Mouse (Mus musculus): ENCODE measurements around the gene Rbm14. TPM values are rescaled to one million over a fixed set of nuclear protein-coding genes. Genes with fewer than 3 reads are reported as not detected.
"Not testable (repeated sequence)": the region's sequence is repeated elsewhere in the genome, so short reads cannot be mapped to it uniquely, and the experiment has no call there.

The Rbm14 gene
- polyA plus RNA-seq, 1 experiment from 2014 or later: 24.3 TPM

DNA sequence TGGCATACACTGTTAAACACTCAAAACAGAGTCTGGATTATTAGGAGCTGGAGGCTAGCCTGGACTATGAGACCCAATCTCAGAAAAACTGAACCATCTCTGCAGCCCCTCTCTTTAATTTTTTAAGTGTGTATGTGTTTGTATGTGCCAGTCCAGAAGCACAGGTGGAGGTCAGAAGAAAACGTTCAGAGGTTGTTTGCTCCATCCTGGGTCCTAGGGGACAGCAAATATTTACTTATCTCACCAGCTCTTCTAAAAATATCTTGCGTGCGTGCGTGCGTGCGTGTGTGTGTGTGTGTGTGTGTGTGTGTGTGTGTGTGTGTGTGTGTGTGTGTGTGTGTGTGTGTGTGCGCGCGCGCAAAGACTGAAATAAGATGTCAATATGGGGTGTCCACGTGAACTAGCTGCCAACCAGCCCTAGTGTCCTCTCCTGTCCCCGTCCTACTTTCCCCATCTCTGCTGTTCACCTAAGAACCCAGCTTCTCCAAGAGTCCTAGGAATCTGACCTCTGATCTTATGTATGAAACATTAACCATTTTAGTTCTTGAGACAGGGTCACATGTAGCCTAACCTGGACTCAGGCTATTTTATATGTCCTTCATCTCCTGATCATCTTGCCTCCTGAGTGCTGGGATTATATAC lies 43.8 kb downstream of the Rbm14 start:
- ATAC-seq: no peak
- Histone ChIP-seq H3K27me3 (replicated peaks; ENCODE audit: insufficient read depth, low read length) (no peaks in the 10 kb centered on the region), H3K4me1 (ENCODE audit: insufficient read depth, low read depth, low read length) (no peaks in the 10 kb centered on the region), H3K27ac (ENCODE audit: low read length) (no peak overlapping the region), H3K36me3 (ENCODE audit: insufficient read depth, low read length) (peaks cover 11% of the 10 kb centered on the region), H3K9me3 (ENCODE audit: low read length) (no peaks in the 10 kb centered on the region), H3K4me3 (ENCODE audit: low read depth, low read length) (no peak overlapping the region), H3K4me2 (replicated peaks; ENCODE audit: low read depth, low read length) (no peak overlapping the region), H3K9ac (replicated peaks; ENCODE audit: low read depth) (no peak overlapping the region)
- 69% methylated on average over 10 of the region's 12 CpGs for WGBS
- DNase-seq (ENCODE audit: low spot score): no peak
- TF ChIP-seq EP300 (IDR thresholded peaks at IDR 0.05) (no peak), CTCF (IDR thresholded peaks at IDR 0.05) (no peak)

DNA sequence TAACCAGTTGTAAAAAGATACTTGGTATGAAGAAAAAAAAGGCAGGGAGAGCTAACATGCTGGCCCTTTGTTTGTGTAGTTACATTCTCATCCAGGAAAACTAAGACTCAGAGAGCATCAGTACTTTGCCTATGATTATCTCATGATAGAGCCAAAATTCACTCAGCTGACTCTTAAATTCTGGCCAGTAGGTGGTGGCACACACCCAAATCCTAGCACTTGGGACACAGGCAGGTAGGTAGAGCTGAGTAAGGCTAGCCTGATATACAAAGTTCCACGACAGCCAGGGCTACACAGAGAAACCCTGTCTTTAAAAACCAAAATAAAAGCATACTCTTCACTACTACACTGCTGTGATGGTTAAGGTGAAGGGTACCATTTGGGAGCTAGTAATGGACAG lies 48.6 kb downstream of the Rbm14 start:
- Histone ChIP-seq H3K27ac (ENCODE audit: low read length) (no peak overlapping the region), H3K4me1 (ENCODE audit: insufficient read depth, low read depth, low read length) (peaks cover 2% of the 10 kb centered on the region; the same call in 1 of the 2 replicates), H3K36me3 (ENCODE audit: insufficient read depth, low read length) (peaks cover 3% of the 10 kb centered on the region; the same call in 1 of the 2 replicates), H3K4me2 (replicated peaks; ENCODE audit: low read depth, low read length) (no peak overlapping the region), H3K27me3 (replicated peaks; ENCODE audit: insufficient read depth, low read length) (no peaks in the 10 kb centered on the region), H3K9me3 (ENCODE audit: low read length) (no peaks in the 10 kb centered on the region), H3K4me3 (ENCODE audit: low read depth, low read length) (no peak overlapping the region), H3K9ac (replicated peaks; ENCODE audit: low read depth) (no peak overlapping the region)
- ATAC-seq: no peak
- peak; percentile 33 for DNase-seq (ENCODE audit: low spot score)
- 57% methylated on average over 1 of the region's 1 CpGs for WGBS
- no peak for TF ChIP-seq EP300 (IDR thresholded peaks at IDR 0.05)
- TF ChIP-seq CTCF (IDR thresholded peaks at IDR 0.05): peak; percentile 49

DNA sequence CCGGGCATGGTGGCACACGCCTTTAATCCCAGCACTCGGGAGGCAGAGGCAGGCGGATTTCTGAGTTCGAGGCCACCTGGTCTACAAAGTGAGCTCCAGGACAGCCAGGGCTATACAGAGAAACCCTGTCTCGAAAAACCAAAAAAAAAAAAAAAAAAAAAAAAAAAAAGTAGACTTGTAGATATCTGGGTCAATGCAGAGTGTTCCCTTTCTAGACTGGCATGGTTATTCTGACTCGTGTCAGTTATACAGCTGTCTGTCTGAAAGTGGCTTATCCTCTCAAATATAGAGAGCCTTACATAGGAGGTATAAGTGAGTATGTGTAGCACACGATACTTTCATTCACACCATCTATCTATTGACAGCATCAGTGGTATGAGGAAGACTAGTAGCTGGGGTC lies 50.9 kb downstream of the Rbm14 start:
- H3K4me3 ChIP-seq (ENCODE audit: low read depth, low read length); H3K4me2 ChIP-seq (replicated peaks; ENCODE audit: low read depth, low read length); ATAC-seq; H3K36me3 ChIP-seq (ENCODE audit: insufficient read depth, low read length); H3K27me3 ChIP-seq (replicated peaks; ENCODE audit: insufficient read depth, low read length); H3K9me3 ChIP-seq (ENCODE audit: low read length); H3K4me1 ChIP-seq (ENCODE audit: insufficient read depth, low read depth, low read length); H3K9ac ChIP-seq (replicated peaks; ENCODE audit: low read depth); H3K27ac ChIP-seq (ENCODE audit: low read length); DNase-seq (ENCODE audit: low spot score): not testable (repeated sequence)
- WGBS: 87% methylated on average over 8 of the region's 8 CpGs

DNA sequence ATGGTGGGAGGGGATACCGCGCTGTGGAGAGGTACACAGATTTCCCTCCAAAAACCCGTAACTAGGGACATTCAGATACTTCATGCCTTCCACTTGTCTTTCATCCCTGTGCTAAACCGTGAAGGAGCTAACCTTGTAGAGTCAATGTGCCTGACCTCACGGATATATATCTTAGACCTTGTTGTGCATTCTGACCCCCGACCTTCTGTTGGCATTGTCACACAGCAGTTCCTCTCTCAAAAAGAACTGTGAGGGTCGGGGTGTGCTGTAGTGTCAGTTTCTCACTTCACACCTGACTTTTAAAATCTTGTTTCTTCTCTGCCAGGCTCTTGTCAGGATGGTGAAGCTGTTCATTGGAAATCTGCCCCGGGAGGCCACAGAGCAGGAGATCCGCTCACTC lies 54.5 kb downstream of the Rbm14 start:
- peak overlapping the region; percentile 71 for H3K27ac ChIP-seq (ENCODE audit: low read length)
- H3K9ac ChIP-seq (replicated peaks; ENCODE audit: low read depth): peak overlapping the region; percentile 58; the same call in 1 of the 2 replicates
- ATAC-seq (no peak), DNase-seq (ENCODE audit: low spot score) (no peak)
- peak overlapping the region; percentile 65 for H3K4me2 ChIP-seq (replicated peaks; ENCODE audit: low read depth, low read length)
- H3K27me3 ChIP-seq (replicated peaks; ENCODE audit: insufficient read depth, low read length): no peaks in the 10 kb centered on the region
- peak overlapping the region; percentile 71 for H3K4me3 ChIP-seq (ENCODE audit: low read depth, low read length)
- TF ChIP-seq CTCF (IDR thresholded peaks at IDR 0.05) (no peak), EP300 (IDR thresholded peaks at IDR 0.05) (no peak)
- H3K9me3 ChIP-seq (ENCODE audit: low read length): no peaks in the 10 kb centered on the region
- WGBS: 2% methylated on average over 9 of the region's 9 CpGs
- peaks cover 6% of the 10 kb centered on the region; the same call in 1 of the 2 replicates for H3K4me1 ChIP-seq (ENCODE audit: insufficient read depth, low read depth, low read length)
- no peaks in the 10 kb centered on the region for H3K36me3 ChIP-seq (ENCODE audit: insufficient read depth, low read length)

DNA sequence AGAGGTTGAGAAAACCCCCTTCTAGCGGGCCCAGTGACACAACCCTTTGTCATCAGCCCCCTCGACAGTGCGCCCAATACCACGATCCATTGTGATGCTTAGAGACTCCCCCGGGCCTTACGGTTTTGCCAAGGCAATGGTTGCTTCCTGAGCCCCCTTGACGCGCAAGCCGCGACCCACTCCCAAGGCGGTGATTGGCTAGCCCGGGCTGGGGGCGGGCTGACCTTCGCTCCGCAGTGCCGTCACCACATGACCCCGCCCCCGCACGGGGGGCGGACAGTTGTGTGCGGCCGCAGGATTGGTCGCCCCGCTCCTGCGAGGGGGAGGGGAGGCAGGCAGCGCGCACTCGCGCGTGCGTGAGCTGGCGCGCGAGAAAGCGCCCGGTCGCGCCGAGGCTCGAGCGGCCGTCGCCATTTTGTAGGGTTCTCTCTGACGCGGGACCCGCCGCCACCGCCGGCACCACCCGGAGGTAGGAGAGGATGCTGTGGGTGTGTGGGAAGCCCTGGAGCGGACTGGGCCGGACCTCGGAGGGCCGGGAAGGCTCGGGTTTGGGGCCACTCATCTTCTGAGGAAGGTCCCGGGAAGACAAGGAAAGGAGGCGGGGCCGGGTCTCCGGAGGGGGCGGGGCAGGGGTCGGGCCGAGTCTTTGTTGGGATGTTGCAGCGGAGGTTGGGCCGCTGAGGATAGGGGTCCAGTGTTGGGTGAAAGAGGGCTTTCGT lies 55.1 kb downstream of the Rbm14 start, which contains the start of gene Rbm4b:
Gene Rbm4b, plus strand, starts transcription at position 305 of the 719 bp plus-strand sequence.
- Histone ChIP-seq H3K9me3 (ENCODE audit: low read length) (no peaks in the 10 kb centered on the region), H3K9ac (replicated peaks; ENCODE audit: low read depth) (peak within 1 kb of the TSS; percentile 58), H3K4me1 (ENCODE audit: insufficient read depth, low read depth, low read length) (peaks cover 6% of the 10 kb centered on the region; the same call in 1 of the 2 replicates), H3K27me3 (replicated peaks; ENCODE audit: insufficient read depth, low read length) (no peaks in the 10 kb centered on the region), H3K36me3 (ENCODE audit: insufficient read depth, low read length) (no peaks in the 10 kb centered on the region), H3K4me2 (replicated peaks; ENCODE audit: low read depth, low read length) (peak within 1 kb of the TSS; percentile 65), H3K4me3 (ENCODE audit: low read depth, low read length) (peak within 1 kb of the TSS; percentile 71), H3K27ac (ENCODE audit: low read length) (peak within 1 kb of the TSS; percentile 71)
- peak; percentile 97 for DNase-seq (ENCODE audit: low spot score)
- peak; percentile 98 for ATAC-seq
- TF ChIP-seq CTCF (IDR thresholded peaks at IDR 0.05) (no peak), EP300 (IDR thresholded peaks at IDR 0.05) (0 out of 2 replicates have a peak, but pooled peaks have one; percentile 7)
- WGBS: under 1% methylated on average over 47 of the region's 65 CpGs

DNA sequence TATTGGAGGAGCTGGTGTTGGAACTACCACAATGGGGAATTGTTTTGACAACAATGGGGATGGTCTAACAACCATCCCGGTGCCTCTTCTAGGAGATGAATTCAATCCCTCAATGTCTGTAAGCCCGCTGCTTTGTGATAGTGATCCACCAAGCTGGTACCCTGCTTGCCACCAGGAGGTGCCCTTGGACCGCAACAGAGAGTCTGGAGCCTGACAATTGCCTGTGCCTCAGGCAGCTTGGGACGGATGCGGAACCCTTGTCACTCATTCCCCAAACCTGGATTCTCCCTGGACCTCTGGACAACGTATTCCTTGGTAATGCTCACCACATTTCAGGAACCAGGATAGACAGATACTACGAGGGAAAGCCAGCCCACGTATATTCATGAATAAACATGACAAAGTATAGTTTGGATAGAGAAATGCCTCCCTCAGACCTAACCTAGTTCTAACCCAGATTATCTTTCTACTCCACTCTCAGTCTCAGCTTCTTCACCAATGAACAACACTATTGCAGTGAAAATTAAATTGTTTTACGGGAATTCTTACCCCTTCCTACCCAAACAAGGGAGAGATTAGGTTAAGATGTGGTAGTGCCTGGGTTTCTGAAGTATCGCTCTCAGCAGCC lies 55.8 kb downstream of the Rbm14 start:
- ATAC-seq (peak; percentile 80), DNase-seq (ENCODE audit: low spot score) (peak; percentile 95)
- H3K36me3 ChIP-seq (ENCODE audit: insufficient read depth, low read length): no peaks in the 10 kb centered on the region
- peak overlapping the region; percentile 65 for H3K4me2 ChIP-seq (replicated peaks; ENCODE audit: low read depth, low read length)
- peaks cover 6% of the 10 kb centered on the region; the same call in 1 of the 2 replicates for H3K4me1 ChIP-seq (ENCODE audit: insufficient read depth, low read depth, low read length)
- peak overlapping the region; percentile 58; the same call in 1 of the 2 replicates for H3K9ac ChIP-seq (replicated peaks; ENCODE audit: low read depth)
- H3K27ac ChIP-seq (ENCODE audit: low read length): peak overlapping the region; percentile 71
- no peaks in the 10 kb centered on the region for H3K27me3 ChIP-seq (replicated peaks; ENCODE audit: insufficient read depth, low read length)
- peak overlapping the region; percentile 71 for H3K4me3 ChIP-seq (ENCODE audit: low read depth, low read length)
- under 1% methylated on average over 10 of the region's 10 CpGs for WGBS
- no peaks in the 10 kb centered on the region for H3K9me3 ChIP-seq (ENCODE audit: low read length)
- TF ChIP-seq CTCF (IDR thresholded peaks at IDR 0.05) (peak; percentile 97), EP300 (IDR thresholded peaks at IDR 0.05) (no peak)

Other genes starting within 250 kb of the Rbm14 start
- 3.2 and 3.4 TPM in 2 replicates for gene Lrfn4, start 196.0 kb downstream of the Rbm14 start, polyA plus RNA-seq (2015; fragmentation: Nextera tagmentation; extraction: Ambion mirVana)
- gene Rce1, start 186.0 kb downstream of the Rbm14 start, polyA plus RNA-seq (2015; fragmentation: Nextera tagmentation; extraction: Ambion mirVana): 52.5 and 54.9 TPM in 2 replicates
- 0.71 and 1.4 TPM in 2 replicates for gene Gm960, start 113.0 kb downstream of the Rbm14 start, polyA plus RNA-seq (2015; fragmentation: Nextera tagmentation; extraction: Ambion mirVana)
- gene Sptbn2, start 100.5 kb downstream of the Rbm14 start, polyA plus RNA-seq (2015; fragmentation: Nextera tagmentation; extraction: Ambion mirVana): 0.50 and 0.51 TPM in 2 replicates
- gene Rbm4b, start 55.1 kb downstream of the Rbm14 start, polyA plus RNA-seq (2015; fragmentation: Nextera tagmentation; extraction: Ambion mirVana): 23.4 and 26.8 TPM in 2 replicates
- gene Rbm4, start 17.7 kb downstream of the Rbm14 start, polyA plus RNA-seq (2015; fragmentation: Nextera tagmentation; extraction: Ambion mirVana): 28.6 and 29.4 TPM in 2 replicates
- 13.9 and 19.7 TPM in 2 replicates for gene Gm21992, start within 50 bp of the Rbm14 start, polyA plus RNA-seq (2015; fragmentation: Nextera tagmentation; extraction: Ambion mirVana)
- gene Ccs, start 27.7 kb upstream of the Rbm14 start, polyA plus RNA-seq (2015; fragmentation: Nextera tagmentation; extraction: Ambion mirVana): 53.0 and 54.5 TPM in 2 replicates
- 0.51 and 0.62 TPM in 2 replicates for gene Ccdc87, start 27.7 kb upstream of the Rbm14 start, polyA plus RNA-seq (2015; fragmentation: Nextera tagmentation; extraction: Ambion mirVana)
- gene Ctsf, start 43.5 kb upstream of the Rbm14 start, polyA plus RNA-seq (2015; fragmentation: Nextera tagmentation; extraction: Ambion mirVana): 34.2 and 35.2 TPM in 2 replicates
- gene Actn3, start 66.3 kb upstream of the Rbm14 start, polyA plus RNA-seq (2015; fragmentation: Nextera tagmentation; extraction: Ambion mirVana): 0.27 and 0.40 TPM in 2 replicates
- gene Zdhhc24, start 67.0 kb upstream of the Rbm14 start, polyA plus RNA-seq (2015; fragmentation: Nextera tagmentation; extraction: Ambion mirVana): 8.1 and 9.1 TPM in 2 replicates
- 1.6 and 1.9 TPM in 2 replicates for gene Bbs1, start 95.0 kb upstream of the Rbm14 start, polyA plus RNA-seq (2015; fragmentation: Nextera tagmentation; extraction: Ambion mirVana)
- 47.6 and 47.7 TPM in 2 replicates for gene Dpp3, start 116.7 kb upstream of the Rbm14 start, polyA plus RNA-seq (2015; fragmentation: Nextera tagmentation; extraction: Ambion mirVana)
- 0.85 and 1.8 TPM in 2 replicates for gene Peli3, start 131.5 kb upstream of the Rbm14 start, polyA plus RNA-seq (2015; fragmentation: Nextera tagmentation; extraction: Ambion mirVana)
- 52.1 and 55.1 TPM in 2 replicates for gene Mrpl11, start 150.5 kb upstream of the Rbm14 start, polyA plus RNA-seq (2015; fragmentation: Nextera tagmentation; extraction: Ambion mirVana)
- 0.04 TPM in 1 of 2 replicates, not detected in the other for gene Npas4, start 178.7 kb upstream of the Rbm14 start, polyA plus RNA-seq (2015; fragmentation: Nextera tagmentation; extraction: Ambion mirVana)
- 0.88 TPM in 2 replicates for gene Slc29a2, start 212.2 kb upstream of the Rbm14 start, polyA plus RNA-seq (2015; fragmentation: Nextera tagmentation; extraction: Ambion mirVana)
- 33.8 and 36.3 TPM in 2 replicates for gene B4gat1, start 227.2 kb upstream of the Rbm14 start, polyA plus RNA-seq (2015; fragmentation: Nextera tagmentation; extraction: Ambion mirVana)
- 1.1 and 1.6 TPM in 2 replicates for gene AC124502.3, start 227.3 kb upstream of the Rbm14 start, polyA plus RNA-seq (2015; fragmentation: Nextera tagmentation; extraction: Ambion mirVana)
- gene Brms1, start 229.7 kb upstream of the Rbm14 start, polyA plus RNA-seq (2015; fragmentation: Nextera tagmentation; extraction: Ambion mirVana): 40.8 and 47.6 TPM in 2 replicates
- gene Rin1, start 238.8 kb upstream of the Rbm14 start, polyA plus RNA-seq (2015; fragmentation: Nextera tagmentation; extraction: Ambion mirVana): 1.7 and 1.9 TPM in 2 replicates